Mouse (Mus musculus): ENCODE data around the gene Cfap157. TPM values are rescaled to one million over a fixed set of nuclear protein-coding genes. Genes with fewer than 3 reads are reported as not detected.

Gene Cfap157
- polyA plus RNA-seq, 1 experiment from 2014 or later: 0.27 TPM

- Histone ChIP-seq H3K36me3 (ENCODE audit: control insufficient read depth, insufficient read depth, low read length) (no peaks in the 10 kb centered on the region), H3K9ac (ENCODE audit: low read length) (no peak overlapping the region; the same call in 1 of the 2 replicates), H3K27ac (replicated peaks; ENCODE audit: low read depth, low read length) (no peak overlapping the region), H3K4me3 (ENCODE audit: low read depth, low read length) (no peak overlapping the region), H3K4me1 (ENCODE audit: control insufficient read depth, insufficient read depth, low read length) (peaks cover 14% of the 10 kb centered on the region), H3K27me3 (ENCODE audit: control insufficient read depth, insufficient read depth, low read length) (peaks cover 10% of the 10 kb centered on the region), H3K4me2 (ENCODE audit: low read depth, severe bottlenecking) (no peak overlapping the region), H3K9me3 (ENCODE audit: control insufficient read depth, low read length) (no peaks in the 10 kb centered on the region)
- 48% methylated on average over 3 of the region's 3 CpGs for WGBS
- DNase-seq (ENCODE audit: low spot score) (no peak), ATAC-seq (ENCODE audit: insufficient number of reproducible peaks, low FRiP score, low TSS enrichment, low read depth) (no peak)
Measured at GRCm38 (mm10) chr2:32736306-32736829, 47.9 kb downstream of the Cfap157 start.

GRCm38 (mm10) chr2:32734933-32735332 is 49.3 kb downstream of the Cfap157 start:
- no peak overlapping the region for H3K9ac ChIP-seq (ENCODE audit: low read length)
- ATAC-seq (ENCODE audit: insufficient number of reproducible peaks, low FRiP score, low TSS enrichment, low read depth) (no peak), DNase-seq (ENCODE audit: low spot score) (no peak)
- H3K27ac ChIP-seq (replicated peaks; ENCODE audit: low read depth, low read length): no peak overlapping the region
- H3K9me3 ChIP-seq (ENCODE audit: control insufficient read depth, low read length): no peaks in the 10 kb centered on the region
- no peak overlapping the region for H3K4me2 ChIP-seq (ENCODE audit: low read depth, severe bottlenecking)
- H3K4me1 ChIP-seq (ENCODE audit: control insufficient read depth, insufficient read depth, low read length): peaks cover 20% of the 10 kb centered on the region
- H3K4me3 ChIP-seq (ENCODE audit: low read depth, low read length): no peak overlapping the region
- no peaks in the 10 kb centered on the region for H3K36me3 ChIP-seq (ENCODE audit: control insufficient read depth, insufficient read depth, low read length)
- no peaks in the 10 kb centered on the region for H3K27me3 ChIP-seq (ENCODE audit: control insufficient read depth, insufficient read depth, low read length)
- 51% methylated on average over 4 of the region's 4 CpGs for WGBS

GRCm38 (mm10) chr2:32734480-32734879 is 49.7 kb downstream of the Cfap157 start:
- 29% methylated on average over 4 of the region's 4 CpGs for WGBS
- peaks cover 22% of the 10 kb centered on the region for H3K4me1 ChIP-seq (ENCODE audit: control insufficient read depth, insufficient read depth, low read length)
- no peak overlapping the region for H3K4me3 ChIP-seq (ENCODE audit: low read depth, low read length)
- H3K36me3 ChIP-seq (ENCODE audit: control insufficient read depth, insufficient read depth, low read length): no peaks in the 10 kb centered on the region
- no peaks in the 10 kb centered on the region for H3K9me3 ChIP-seq (ENCODE audit: control insufficient read depth, low read length)
- no peak for DNase-seq (ENCODE audit: low spot score)
- no peak overlapping the region for H3K27ac ChIP-seq (replicated peaks; ENCODE audit: low read depth, low read length)
- no peak for ATAC-seq (ENCODE audit: insufficient number of reproducible peaks, low FRiP score, low TSS enrichment, low read depth)
- H3K9ac ChIP-seq (ENCODE audit: low read length): 0 out of 2 replicates have a peak overlapping the region, but pooled peaks have one; percentile 5
- H3K4me2 ChIP-seq (ENCODE audit: low read depth, severe bottlenecking): no peak overlapping the region
- no peaks in the 10 kb centered on the region for H3K27me3 ChIP-seq (ENCODE audit: control insufficient read depth, insufficient read depth, low read length)

DNA sequence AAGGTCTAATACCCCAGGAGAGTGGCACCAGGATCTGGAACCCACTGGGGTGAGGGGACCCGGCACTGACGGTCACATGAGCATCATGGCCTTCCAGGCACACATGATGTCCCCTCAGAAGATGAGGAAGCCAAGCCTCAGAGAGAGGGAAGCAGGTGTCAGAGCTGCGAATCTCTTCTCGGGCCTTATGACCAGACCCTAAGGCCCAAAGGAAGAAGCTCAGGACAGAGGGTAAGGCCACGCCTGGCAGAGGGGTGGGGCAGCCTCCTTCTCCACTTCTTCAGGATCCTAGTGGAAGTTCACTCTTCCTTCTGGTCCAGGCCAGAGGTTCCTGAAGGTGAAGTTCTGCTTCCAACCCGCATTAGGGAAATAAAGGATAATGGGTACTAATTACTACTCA is 51.5 kb downstream of the Cfap157 start:
- no peaks in the 10 kb centered on the region for H3K36me3 ChIP-seq (ENCODE audit: control insufficient read depth, insufficient read depth, low read length)
- H3K27ac ChIP-seq (replicated peaks; ENCODE audit: low read depth, low read length): no peak overlapping the region
- H3K4me1 ChIP-seq (ENCODE audit: control insufficient read depth, insufficient read depth, low read length): peaks cover 27% of the 10 kb centered on the region
- WGBS: 77% methylated on average over 6 of the region's 6 CpGs
- no peak overlapping the region for H3K9ac ChIP-seq (ENCODE audit: low read length)
- ATAC-seq (ENCODE audit: insufficient number of reproducible peaks, low FRiP score, low TSS enrichment, low read depth) (no peak), DNase-seq (ENCODE audit: low spot score) (no peak)
- H3K9me3 ChIP-seq (ENCODE audit: control insufficient read depth, low read length): no peaks in the 10 kb centered on the region
- H3K27me3 ChIP-seq (ENCODE audit: control insufficient read depth, insufficient read depth, low read length): no peaks in the 10 kb centered on the region
- H3K4me3 ChIP-seq (ENCODE audit: low read depth, low read length): no peak overlapping the region
- no peak overlapping the region for H3K4me2 ChIP-seq (ENCODE audit: low read depth, severe bottlenecking)

GRCm38 (mm10) chr2:32731911-32732310 is 52.3 kb downstream of the Cfap157 start:
- Histone ChIP-seq H3K36me3 (ENCODE audit: control insufficient read depth, insufficient read depth, low read length) (no peaks in the 10 kb centered on the region), H3K27ac (replicated peaks; ENCODE audit: low read depth, low read length) (peak overlapping the region; percentile 30; the same call in 1 of the 2 replicates), H3K4me2 (ENCODE audit: low read depth, severe bottlenecking) (no peak overlapping the region), H3K4me1 (ENCODE audit: control insufficient read depth, insufficient read depth, low read length) (peaks cover 27% of the 10 kb centered on the region), H3K9ac (ENCODE audit: low read length) (no peak overlapping the region), H3K4me3 (ENCODE audit: low read depth, low read length) (no peak overlapping the region), H3K27me3 (ENCODE audit: control insufficient read depth, insufficient read depth, low read length) (no peaks in the 10 kb centered on the region), H3K9me3 (ENCODE audit: control insufficient read depth, low read length) (no peaks in the 10 kb centered on the region)
- WGBS: 72% methylated on average over 4 of the region's 4 CpGs
- no peak for DNase-seq (ENCODE audit: low spot score)
- no peak for ATAC-seq (ENCODE audit: insufficient number of reproducible peaks, low FRiP score, low TSS enrichment, low read depth)

GRCm38 (mm10) chr2:32730854-32731253 is 53.4 kb downstream of the Cfap157 start:
- H3K27me3 ChIP-seq (ENCODE audit: control insufficient read depth, insufficient read depth, low read length): no peaks in the 10 kb centered on the region
- peaks cover 27% of the 10 kb centered on the region for H3K4me1 ChIP-seq (ENCODE audit: control insufficient read depth, insufficient read depth, low read length)
- DNase-seq (ENCODE audit: low spot score) (peak; percentile 84), ATAC-seq (ENCODE audit: insufficient number of reproducible peaks, low FRiP score, low TSS enrichment, low read depth) (peak; percentile 48; the same call in 1 of the 2 replicates)
- 8% methylated on average over 11 of the region's 11 CpGs for WGBS
- H3K4me2 ChIP-seq (ENCODE audit: low read depth, severe bottlenecking): peak overlapping the region; percentile 29; the same call in 1 of the 2 replicates
- no peaks in the 10 kb centered on the region for H3K9me3 ChIP-seq (ENCODE audit: control insufficient read depth, low read length)
- H3K27ac ChIP-seq (replicated peaks; ENCODE audit: low read depth, low read length): peak overlapping the region; percentile 36; the same call in 1 of the 2 replicates
- no peak overlapping the region for H3K4me3 ChIP-seq (ENCODE audit: low read depth, low read length)
- H3K9ac ChIP-seq (ENCODE audit: low read length): no peak overlapping the region
- H3K36me3 ChIP-seq (ENCODE audit: control insufficient read depth, insufficient read depth, low read length): no peaks in the 10 kb centered on the region

DNA sequence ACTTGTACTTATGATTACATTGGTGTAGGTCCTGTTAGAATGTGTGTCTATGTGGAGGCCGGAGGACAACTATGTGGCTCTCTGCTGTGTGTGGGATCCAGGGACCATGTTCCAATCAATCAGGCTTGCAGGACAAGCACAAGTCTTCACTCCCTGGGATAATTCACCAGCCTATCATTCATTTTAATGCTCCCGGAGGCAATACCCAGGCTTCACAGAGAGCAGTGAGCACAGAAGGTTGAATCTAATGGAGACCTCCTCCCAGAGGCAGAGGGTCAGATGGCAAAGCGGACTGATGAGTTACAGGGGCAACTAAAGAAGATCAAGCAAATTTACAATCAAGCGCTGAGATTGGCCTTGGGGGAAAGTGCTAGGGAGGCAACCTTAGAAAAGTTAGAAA is 54.7 kb downstream of the Cfap157 start:
- WGBS: 40% methylated on average over 4 of the region's 4 CpGs
- H3K4me1 ChIP-seq (ENCODE audit: control insufficient read depth, insufficient read depth, low read length): peaks cover 24% of the 10 kb centered on the region
- H3K27me3 ChIP-seq (ENCODE audit: control insufficient read depth, insufficient read depth, low read length): no peaks in the 10 kb centered on the region
- no peaks in the 10 kb centered on the region for H3K36me3 ChIP-seq (ENCODE audit: control insufficient read depth, insufficient read depth, low read length)
- no peak for DNase-seq (ENCODE audit: low spot score)
- H3K4me2 ChIP-seq (ENCODE audit: low read depth, severe bottlenecking): no peak overlapping the region
- no peak overlapping the region for H3K4me3 ChIP-seq (ENCODE audit: low read depth, low read length)
- H3K27ac ChIP-seq (replicated peaks; ENCODE audit: low read depth, low read length): no peak overlapping the region; the same call in 1 of the 2 replicates
- no peaks in the 10 kb centered on the region for H3K9me3 ChIP-seq (ENCODE audit: control insufficient read depth, low read length)
- ATAC-seq (ENCODE audit: insufficient number of reproducible peaks, low FRiP score, low TSS enrichment, low read depth): no peak
- no peak overlapping the region for H3K9ac ChIP-seq (ENCODE audit: low read length)

DNA sequence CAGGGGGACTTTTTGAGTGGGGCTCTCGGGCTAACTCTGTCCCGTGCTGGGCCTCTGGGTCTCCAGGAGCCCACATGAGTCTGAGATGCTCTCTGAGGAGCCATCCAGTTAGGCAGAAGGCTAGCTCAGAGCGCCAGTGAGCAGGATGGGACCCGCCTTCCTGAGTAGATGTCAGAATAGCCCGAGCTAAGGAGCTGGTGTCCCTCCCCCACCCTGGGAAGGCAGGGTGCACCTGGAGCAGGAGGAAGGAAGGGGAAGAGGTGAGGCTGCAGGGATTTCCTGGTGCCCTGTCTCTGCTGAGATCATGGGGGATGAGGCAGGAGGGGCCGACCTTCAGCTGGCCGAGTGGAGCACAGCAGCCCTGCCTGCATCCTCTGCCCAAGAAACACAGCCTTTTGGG is 55.8 kb downstream of the Cfap157 start:
- Histone ChIP-seq H3K9me3 (ENCODE audit: control insufficient read depth, low read length) (no peaks in the 10 kb centered on the region), H3K9ac (ENCODE audit: low read length) (no peak overlapping the region), H3K27ac (replicated peaks; ENCODE audit: low read depth, low read length) (no peak overlapping the region), H3K36me3 (ENCODE audit: control insufficient read depth, insufficient read depth, low read length) (no peaks in the 10 kb centered on the region), H3K4me2 (ENCODE audit: low read depth, severe bottlenecking) (peak overlapping the region; percentile 24), H3K4me1 (ENCODE audit: control insufficient read depth, insufficient read depth, low read length) (peaks cover 24% of the 10 kb centered on the region), H3K27me3 (ENCODE audit: control insufficient read depth, insufficient read depth, low read length) (no peaks in the 10 kb centered on the region), H3K4me3 (ENCODE audit: low read depth, low read length) (no peak overlapping the region; the same call in 1 of the 2 replicates)
- no peak for ATAC-seq (ENCODE audit: insufficient number of reproducible peaks, low FRiP score, low TSS enrichment, low read depth)
- 56% methylated on average over 7 of the region's 7 CpGs for WGBS
- DNase-seq (ENCODE audit: low spot score): no peak

DNA sequence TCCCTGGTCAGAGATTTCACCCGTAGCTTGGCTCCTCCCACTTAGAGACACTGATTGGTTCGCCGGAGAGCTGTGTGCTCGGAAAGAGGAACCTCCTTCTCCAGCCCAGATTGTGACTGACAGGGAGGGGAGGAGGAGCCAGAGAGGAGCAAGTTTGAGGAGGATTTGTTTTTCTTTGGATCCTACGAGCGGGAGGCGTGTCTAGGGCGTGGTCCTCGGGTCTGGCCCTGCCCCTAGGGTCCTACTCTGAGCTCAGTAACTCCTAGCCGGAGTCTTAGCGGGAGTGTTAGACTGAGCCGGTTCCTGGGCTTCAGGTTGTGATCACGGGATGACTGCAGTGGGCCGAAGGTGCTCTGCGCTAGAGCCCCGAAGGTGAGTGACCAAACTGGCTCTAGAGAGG is 56.8 kb downstream of the Cfap157 start:
- H3K9me3 ChIP-seq (ENCODE audit: control insufficient read depth, low read length): no peaks in the 10 kb centered on the region
- DNase-seq (ENCODE audit: low spot score) (peak; percentile 93), ATAC-seq (ENCODE audit: insufficient number of reproducible peaks, low FRiP score, low TSS enrichment, low read depth) (peak; percentile 89)
- no peaks in the 10 kb centered on the region for H3K27me3 ChIP-seq (ENCODE audit: control insufficient read depth, insufficient read depth, low read length)
- H3K4me1 ChIP-seq (ENCODE audit: control insufficient read depth, insufficient read depth, low read length): peaks cover 24% of the 10 kb centered on the region
- WGBS: under 1% methylated on average over 16 of the region's 16 CpGs
- no peak overlapping the region for H3K27ac ChIP-seq (replicated peaks; ENCODE audit: low read depth, low read length)
- H3K4me2 ChIP-seq (ENCODE audit: low read depth, severe bottlenecking): peak overlapping the region; percentile 43
- no peaks in the 10 kb centered on the region for H3K36me3 ChIP-seq (ENCODE audit: control insufficient read depth, insufficient read depth, low read length)
- no peak overlapping the region; the same call in 1 of the 2 replicates for H3K9ac ChIP-seq (ENCODE audit: low read length)
- peak overlapping the region; percentile 29 for H3K4me3 ChIP-seq (ENCODE audit: low read depth, low read length)

All from limb, embryonic 11.5 days (tissue).